Mouse (Mus musculus) myocyte (in vitro differentiated cells): Measurements from ENCODE around the gene Mamdc2.

ENCODE experiments used
- CEBPB ChIP-seq: IDR thresholded peaks from 2 replicates; pipeline ENCODE4 v1.6.1; 2011; ENCODE audit warnings: mild to moderate bottlenecking, moderate library complexity; ENCODE audit not compliant: poor library complexity, insufficient read depth, severe bottlenecking
- E2F4 ChIP-seq: IDR thresholded peaks from one replicate; pipeline ENCODE4 v1.6.1; 2011; ENCODE audit warnings: mild to moderate bottlenecking, control low read depth, moderate library complexity; ENCODE audit not compliant: insufficient read depth
- MAX ChIP-seq: IDR thresholded peaks from one replicate; pipeline ENCODE4 v1.6.1; 2011; ENCODE audit warnings: low read depth, mild to moderate bottlenecking, control low read depth
- MYOD1 ChIP-seq, 3 experiments: IDR thresholded peaks; one replicate each; pipeline ENCODE4 v1.6.1; 2011; ENCODE audit warnings: control low read depth in 2 of 3, low read depth in 2 of 3, mild to moderate bottlenecking in 2 of 3, moderate library complexity in 1 of 3; ENCODE audit not compliant: insufficient read length in 2 of 3, control insufficient read depth in 1 of 3
- MYOG ChIP-seq, 3 experiments: IDR thresholded peaks; one replicate each; pipeline ENCODE4 v1.6.1; 2011; ENCODE audit warnings: control low read depth in 2 of 3, low read depth in 2 of 3, mild to moderate bottlenecking in 2 of 3; ENCODE audit not compliant: insufficient read length in 2 of 3, control insufficient read depth in 1 of 3, insufficient read depth in 1 of 3
- POLR2A ChIP-seq: IDR thresholded peaks from one replicate; pipeline ENCODE4 v1.6.1; 2011; ENCODE audit warnings: low read depth, mild to moderate bottlenecking, control low read depth, moderate library complexity; ENCODE audit not compliant: insufficient read length
- POLR2AphosphoS2 ChIP-seq: IDR thresholded peaks from one replicate; pipeline ENCODE4 v1.6.1; 2011; ENCODE audit warnings: low read depth, control low read depth; ENCODE audit not compliant: insufficient read length
- TCF12 ChIP-seq: IDR thresholded peaks from one replicate; pipeline ENCODE4 v1.6.1; 2011; ENCODE audit warnings: mild to moderate bottlenecking, control low read depth; ENCODE audit not compliant: poor library complexity, insufficient read depth, severe bottlenecking
- TCF3 ChIP-seq: IDR thresholded peaks from one replicate; pipeline ENCODE4 v1.6.1; 2011; ENCODE audit warnings: low read depth, control low read depth; ENCODE audit not compliant: insufficient read length
- USF1 ChIP-seq: IDR thresholded peaks from one replicate; pipeline ENCODE4 v1.6.1; 2011; ENCODE audit warnings: low read depth, mild to moderate bottlenecking, control low read depth, moderate library complexity

GRCm38 (mm10) chr19:23410328-23410727 lies 37.9 kb downstream of the Mamdc2 start:
- TF ChIP-seq POLR2A (no peak), MAX (no peak), TCF12 (no peak), USF1 (no peak), MYOG (IDR thresholded peaks at IDR 0.05; ENCODE audit: control insufficient read depth in 1 of 3, insufficient read depth in 1 of 3, insufficient read length in 2 of 3, low read depth in 2 of 3) (no peak), POLR2AphosphoS2 (no peak), MYOD1 (IDR thresholded peaks at IDR 0.05; ENCODE audit: control insufficient read depth in 1 of 3, insufficient read length in 2 of 3, low read depth in 2 of 3) (no peak), TCF3 (no peak), CEBPB (no peak), E2F4 (no peak)
